8 mouse cellular contexts compared by ENCODE assay signal in genomic region chr16:74411481-74412251, GRCm38 (mm10). TPM values are rescaled to one million over a fixed set of nuclear protein-coding genes. Genes with fewer than 3 reads are reported as not detected.
DNase-seq lines count a peak whose midpoint lies in the region; ATAC-seq lines count a peak whose summit lies in the region.
"Had no signal": no experiment of that assay in that cellular context is flagged by ENCODE, and none has a peak within 500 bp of the region (broad histone marks: within the 10 kb centered on the region; RNA-seq: fewer than 3 reads in every experiment).

Gene Robo2, minus strand, starts transcription at chr16:74411825.

- peak within 1 kb of the TSS; percentile 84 for H3K27ac ChIP-seq in embryonic facial prominence, embryonic 14.5 days (replicated peaks; ENCODE audit: low read depth, low read length)
- H3K27ac ChIP-seq in limb, embryonic 11.5 days (replicated peaks; ENCODE audit: low read depth, low read length), result peak within 1 kb of the TSS; percentile 96
- H3K27ac ChIP-seq in midbrain, embryonic 10.5 days (replicated peaks), result peak within 1 kb of the TSS; percentile 82
- peak within 1 kb of the TSS; percentile 77; the same call in 1 of the 2 replicates for H3K27ac ChIP-seq in stomach, embryonic 14.5 days (ENCODE audit: low read length)

- H3K4me3 ChIP-seq in embryonic facial prominence, embryonic 14.5 days (ENCODE audit: low read depth, low read length), result peak within 1 kb of the TSS; percentile 50
- H3K4me3 ChIP-seq in limb, embryonic 11.5 days (ENCODE audit: low read depth, low read length), result peak within 1 kb of the TSS; percentile 68
- peak within 1 kb of the TSS; percentile 72 for H3K4me3 ChIP-seq in midbrain, embryonic 10.5 days
- H3K4me3 ChIP-seq in stomach, embryonic 14.5 days (ENCODE audit: low read depth, low read length), result peak within 1 kb of the TSS; percentile 53
- H3K4me3 ChIP-seq: erythroblast, embryonic 14.5 days had no signal

- H3K4me2 ChIP-seq in embryonic facial prominence, embryonic 14.5 days (ENCODE audit: low read depth, low read length), result peak within 1 kb of the TSS; percentile 87
- peak within 1 kb of the TSS; percentile 83 for H3K4me2 ChIP-seq in limb, embryonic 11.5 days (ENCODE audit: low read depth, severe bottlenecking)
- H3K4me2 ChIP-seq in stomach, embryonic 14.5 days (replicated peaks; ENCODE audit: low read depth, low read length), result peak within 1 kb of the TSS; percentile 98

- WGBS in embryonic facial prominence, embryonic 14.5 days, result under 1% methylated on average over 37 of the region's 43 CpGs
- under 1% methylated on average over 40 of the region's 43 CpGs for WGBS in limb, embryonic 11.5 days
- under 1% methylated on average over 43 of the region's 43 CpGs for WGBS in midbrain, embryonic 10.5 days
- whole genome bisulfite sequencing in stomach, embryonic 14.5 days, result under 1% methylated on average over 43 of the region's 43 CpGs

- peak; percentile 69 for ATAC-seq in cerebellum, adult (ENCODE audit: insufficient number of reproducible peaks, low FRiP score, low TSS enrichment)
- ATAC-seq in embryonic facial prominence, embryonic 14.5 days (ENCODE audit: low read depth), result peak; percentile 84
- peak; percentile 89 for ATAC-seq in limb, embryonic 11.5 days (ENCODE audit: insufficient number of reproducible peaks, low FRiP score, low TSS enrichment, low read depth)
- ATAC-seq in stomach, embryonic 14.5 days (ENCODE audit: insufficient number of reproducible peaks, insufficient read depth, low FRiP score, low read depth), result peak; percentile 85

- peak; percentile 92 for DNase-seq in embryonic facial prominence, embryonic 14.5 days (ENCODE audit: low spot score)
- DNase-seq in heart, adult 9 months (ENCODE audit: low spot score in 2 of 2), result peak; percentile 25 to 40
- DNase-seq in kidney, adult 8-10 months, result peak; percentile 13 to 28
- peak; percentile 81 for DNase-seq in limb, embryonic 11.5 days (ENCODE audit: low spot score)
- DNase-seq in midbrain, embryonic 10.5 days (ENCODE audit: low spot score), result peak; percentile 77

- H3K27me3 ChIP-seq in embryonic facial prominence, embryonic 14.5 days (replicated peaks; ENCODE audit: control insufficient read depth, insufficient read depth, low read length), result no peaks in the 10 kb centered on the region
- H3K27me3 ChIP-seq in limb, embryonic 11.5 days (ENCODE audit: control insufficient read depth, insufficient read depth, low read length), result no peaks in the 10 kb centered on the region
- H3K27me3 ChIP-seq in midbrain, embryonic 10.5 days (ENCODE audit: low read depth, poor library complexity, severe bottlenecking), result peaks cover 22% of the 10 kb centered on the region
- H3K27me3 ChIP-seq in stomach, embryonic 14.5 days (ENCODE audit: control insufficient read depth, insufficient read depth, low read length), result no peaks in the 10 kb centered on the region

- H3K4me1 ChIP-seq in embryonic facial prominence, embryonic 14.5 days (ENCODE audit: control insufficient read depth, insufficient read depth, low read length), result no peaks in the 10 kb centered on the region; the same call in 1 of the 2 replicates
- no peaks in the 10 kb centered on the region for H3K4me1 ChIP-seq in limb, embryonic 11.5 days (ENCODE audit: control insufficient read depth, insufficient read depth, low read length)
- peaks cover 28% of the 10 kb centered on the region for H3K4me1 ChIP-seq in midbrain, embryonic 10.5 days
- H3K4me1 ChIP-seq in stomach, embryonic 14.5 days (ENCODE audit: control insufficient read depth, insufficient read depth, low read length), result no peaks in the 10 kb centered on the region

- H3K9me3 ChIP-seq in embryonic facial prominence, embryonic 14.5 days (ENCODE audit: control insufficient read depth, low read length), result no peaks in the 10 kb centered on the region
- H3K9me3 ChIP-seq in limb, embryonic 11.5 days (ENCODE audit: control insufficient read depth, low read length), result no peaks in the 10 kb centered on the region
- H3K9me3 ChIP-seq in midbrain, embryonic 10.5 days (replicated peaks), result no peaks in the 10 kb centered on the region
- H3K9me3 ChIP-seq in stomach, embryonic 14.5 days (ENCODE audit: control insufficient read depth, low read depth, low read length), result no peaks in the 10 kb centered on the region

- no peaks in the 10 kb centered on the region for H3K36me3 ChIP-seq in embryonic facial prominence, embryonic 14.5 days (ENCODE audit: control insufficient read depth, insufficient read depth, low read length)
- H3K36me3 ChIP-seq in limb, embryonic 11.5 days (ENCODE audit: control insufficient read depth, insufficient read depth, low read length), result no peaks in the 10 kb centered on the region
- no peaks in the 10 kb centered on the region for H3K36me3 ChIP-seq in midbrain, embryonic 10.5 days
- H3K36me3 ChIP-seq in stomach, embryonic 14.5 days (ENCODE audit: control insufficient read depth, insufficient read depth, low read length), result no peaks in the 10 kb centered on the region

- peak within 1 kb of the TSS; percentile 71 for H3K9ac ChIP-seq in embryonic facial prominence, embryonic 14.5 days (ENCODE audit: low read depth, low read length)
- peak within 1 kb of the TSS; percentile 81 for H3K9ac ChIP-seq in limb, embryonic 11.5 days (ENCODE audit: low read length)
- peak within 1 kb of the TSS; percentile 46 for H3K9ac ChIP-seq in stomach, embryonic 14.5 days (replicated peaks; ENCODE audit: low read depth, low read length)

RNA-seq across cellular contexts. Expression of gene Robo2, which starts in this region (rescaled TPM):
- 56.8 and 69.3 TPM in 2 replicates for polyA plus RNA-seq in embryonic facial prominence, embryonic 14.5 days (2014; fragmentation: Nextera tagmentation; extraction: Ambion mirVana)
- polyA plus RNA-seq in limb, embryonic 11.5 days (2014; fragmentation: Nextera tagmentation; extraction: Ambion mirVana), result 102 and 113 TPM in 2 replicates
- 13.3 and 17.6 TPM in 2 replicates for polyA plus RNA-seq in midbrain, embryonic 10.5 days (2016; fragmentation: Nextera tagmentation; extraction: Ambion mirVana)
- 42.4 and 44.7 TPM in 2 replicates for polyA plus RNA-seq in stomach, embryonic 14.5 days (2014; fragmentation: Nextera tagmentation; extraction: Ambion mirVana)
- polyA plus RNA-seq: erythroblast, embryonic 14.5 days had no signal

Comparison
In these comparisons a context has a peak if more than half of its experiments do, and no peak if none do; other contexts are left out.
1. Peak in every context shown above with its lines: DNase-seq, ATAC-seq, H3K4me3 ChIP-seq and H3K27ac ChIP-seq.
2. DNase-seq: peak in every context shown above with its lines; median percentile 92 in embryonic facial prominence, embryonic 14.5 days; 81 in limb, embryonic 11.5 days; 77 in midbrain, embryonic 10.5 days; 32 in heart, adult 9 months; 20 in kidney, adult 8-10 months.